Mouse (Mus musculus): ENCODE measurements around the gene Mmp13.

DNA sequence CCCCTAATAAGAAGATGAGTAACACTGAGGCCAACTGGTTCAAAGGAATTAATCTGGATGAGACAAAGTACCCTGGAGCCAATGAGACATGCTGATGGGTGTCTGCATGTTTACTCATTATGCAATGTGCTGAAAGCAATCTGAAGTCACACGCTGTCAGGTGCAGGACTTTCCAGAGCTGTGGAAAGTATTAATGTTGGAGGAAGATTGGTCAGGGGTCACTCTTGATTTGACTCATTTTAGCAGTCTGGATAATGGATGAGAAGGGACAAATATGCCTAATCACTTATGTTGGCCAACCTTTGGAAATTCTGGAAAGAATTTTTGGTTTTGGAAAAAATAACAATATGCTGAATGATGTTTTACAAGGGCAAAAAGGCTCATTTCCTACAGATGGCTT lies 10.6 kb upstream of the Mmp13 start:
- no peak for TF ChIP-seq GATA1 (IDR thresholded peaks at IDR 0.05; ENCODE audit: low read length)
- no peak for TF ChIP-seq TAL1 (IDR thresholded peaks at IDR 0.05; ENCODE audit: low read length)
